Mouse (Mus musculus) bone marrow, adult 2 months (tissue): ENCODE measurements around the gene Tnfsf13b.

Source experiments
- CTCF ChIP-seq: fragments of 200-500 bp; IDR thresholded peaks from 2 replicates; pipeline ENCODE4 v1.5.1; 2011; ENCODE audit warnings: low read length, control low read depth; ENCODE audit not compliant: control insufficient read depth, insufficient read depth
- POLR2A ChIP-seq: fragments of 200-500 bp; IDR thresholded peaks from 2 replicates; pipeline ENCODE4 v1.6.1; 2011; ENCODE audit warnings: low read depth, mild to moderate bottlenecking, control low read depth, low read length, borderline replicate concordance; ENCODE audit not compliant: control insufficient read depth

- TF ChIP-seq CTCF = no peak
- no peak for TF ChIP-seq POLR2A
These were observed 26.5 kb upstream of the Tnfsf13b start for GRCm38 (mm10) chr8:9979746-9980145.
